Mouse (Mus musculus): ENCODE data around the gene Rrm2.

Gene Rrm2

GRCm38 (mm10) chr12:24747297-24747696 is 39.3 kb downstream of the Rrm2 start:
- no peak for DNase-seq (ENCODE audit: low read depth, low spot score)

- DNase-seq (ENCODE audit: low read depth, low spot score) = no peak
These were observed 42.5 kb downstream of the Rrm2 start for GRCm38 (mm10) chr12:24750521-24750920.

GRCm38 (mm10) chr12:24753680-24754079 is 45.6 kb downstream of the Rrm2 start:
- no peak for DNase-seq (ENCODE audit: low read depth, low spot score)

GRCm38 (mm10) chr12:24754693-24755092 is 46.7 kb downstream of the Rrm2 start:
- no peak for DNase-seq (ENCODE audit: low read depth, low spot score)

- no peak for DNase-seq (ENCODE audit: low read depth, low spot score)
These were observed 47.4 kb downstream of the Rrm2 start for GRCm38 (mm10) chr12:24755471-24755870.

GRCm38 (mm10) chr12:24757387-24757786 is 49.3 kb downstream of the Rrm2 start:
- DNase-seq (ENCODE audit: low read depth, low spot score) = no peak

- no peak for DNase-seq (ENCODE audit: low read depth, low spot score)
These were observed 50.3 kb downstream of the Rrm2 start for GRCm38 (mm10) chr12:24758374-24758773.

- DNase-seq (ENCODE audit: low read depth, low spot score) = peak; percentile 46
These were observed 54.2 kb downstream of the Rrm2 start for GRCm38 (mm10) chr12:24762253-24762652.
